Mouse (Mus musculus): Measurements from ENCODE around the gene Mier1. TPM values are rescaled to one million over a fixed set of nuclear protein-coding genes. Genes with fewer than 3 reads are reported as not detected.

Mier1 gene
- polyA plus RNA-seq, 1 experiment from 2014 or later: 41.0 TPM

- Histone ChIP-seq H3K9ac (no peak overlapping the region), H3K27ac (no peak overlapping the region), H3K4me3 (no peak overlapping the region), H3K36me3 (peaks cover 13% of the 10 kb centered on the region), H3K9me3 (no peaks in the 10 kb centered on the region), H3K4me1 (no peaks in the 10 kb centered on the region), H3K4me2 (no peak overlapping the region), H3K27me3 (no peaks in the 10 kb centered on the region)
- 70% methylated on average over 2 of the region's 2 CpGs for WGBS
- ATAC-seq (ENCODE audit: borderline replicate concordance, extremely low read depth, low FRiP score, low TSS enrichment): no peak
These were observed 89.5 kb downstream of the Mier1 start for GRCm38 (mm10) chr4:103203646-103204045.

GRCm38 (mm10) chr4:103208553-103208952 is 94.4 kb downstream of the Mier1 start:
- Histone ChIP-seq H3K4me3 (no peak overlapping the region), H3K4me1 (peaks cover 5% of the 10 kb centered on the region; the same call in 1 of the 2 replicates), H3K4me2 (no peak overlapping the region), H3K9me3 (no peaks in the 10 kb centered on the region), H3K9ac (no peak overlapping the region), H3K27ac (no peak overlapping the region), H3K27me3 (no peaks in the 10 kb centered on the region), H3K36me3 (peaks cover 12% of the 10 kb centered on the region; the same call in 1 of the 2 replicates)
- 87% methylated on average over 1 of the region's 1 CpGs for WGBS
- ATAC-seq (ENCODE audit: borderline replicate concordance, extremely low read depth, low FRiP score, low TSS enrichment): no peak

- Histone ChIP-seq H3K9me3 (no peaks in the 10 kb centered on the region), H3K4me3 (peak overlapping the region; percentile 86), H3K9ac (peak overlapping the region; percentile 87), H3K27me3 (no peaks in the 10 kb centered on the region), H3K36me3 (peaks cover 9% of the 10 kb centered on the region; the same call in 1 of the 2 replicates), H3K4me1 (peaks cover 12% of the 10 kb centered on the region), H3K4me2 (peak overlapping the region; percentile 67), H3K27ac (peak overlapping the region; percentile 97)
- no peak for ATAC-seq (ENCODE audit: borderline replicate concordance, extremely low read depth, low FRiP score, low TSS enrichment)
- WGBS: 2% methylated on average over 30 of the region's 30 CpGs
These were observed 99.8 kb downstream of the Mier1 start for GRCm38 (mm10) chr4:103213859-103214497.

GRCm38 (mm10) chr4:103214498-103214924 is 100.3 kb downstream of the Mier1 start:
- Histone ChIP-seq H3K4me1 (peaks cover 12% of the 10 kb centered on the region), H3K4me3 (peak overlapping the region; percentile 86), H3K9ac (peak overlapping the region; percentile 87), H3K36me3 (peaks cover 6% of the 10 kb centered on the region; the same call in 1 of the 2 replicates), H3K9me3 (no peaks in the 10 kb centered on the region), H3K4me2 (peak overlapping the region; percentile 67), H3K27me3 (no peaks in the 10 kb centered on the region), H3K27ac (peak overlapping the region; percentile 97)
- peak; percentile 76; the same call in 1 of the 2 replicates for ATAC-seq (ENCODE audit: borderline replicate concordance, extremely low read depth, low FRiP score, low TSS enrichment)
- under 1% methylated on average over 48 of the region's 48 CpGs for WGBS

Other genes starting within 250 kb of the Mier1 start
- 0.90 and 0.98 TPM in 2 replicates for gene Tctex1d1, start 135.8 kb upstream of the Mier1 start, polyA plus RNA-seq (2015; fragmentation: Nextera tagmentation; extraction: Ambion mirVana)
- 0.30 TPM in 1 of 2 replicates, not detected in the other for gene Insl5, start 87.5 kb upstream of the Mier1 start, polyA plus RNA-seq (2015; fragmentation: Nextera tagmentation; extraction: Ambion mirVana)
- 4.6 and 5.0 TPM in 2 replicates for gene Wdr78, start 165 bp downstream of the Mier1 start, polyA plus RNA-seq (2015; fragmentation: Nextera tagmentation; extraction: Ambion mirVana)
- 8.0 and 10.7 TPM in 2 replicates for gene Slc35d1, start 100.8 kb downstream of the Mier1 start, polyA plus RNA-seq (2015; fragmentation: Nextera tagmentation; extraction: Ambion mirVana)
- gene 4921539E11Rik, start 176.5 kb downstream of the Mier1 start, polyA plus RNA-seq (2015; fragmentation: Nextera tagmentation; extraction: Ambion mirVana): not detected in 2 replicates
- 21.4 and 24.1 TPM in 2 replicates for gene Oma1, start 199.4 kb downstream of the Mier1 start, polyA plus RNA-seq (2015; fragmentation: Nextera tagmentation; extraction: Ambion mirVana)